ENCODE assay signal across 16 mouse cellular contexts in the genomic region with DNA sequence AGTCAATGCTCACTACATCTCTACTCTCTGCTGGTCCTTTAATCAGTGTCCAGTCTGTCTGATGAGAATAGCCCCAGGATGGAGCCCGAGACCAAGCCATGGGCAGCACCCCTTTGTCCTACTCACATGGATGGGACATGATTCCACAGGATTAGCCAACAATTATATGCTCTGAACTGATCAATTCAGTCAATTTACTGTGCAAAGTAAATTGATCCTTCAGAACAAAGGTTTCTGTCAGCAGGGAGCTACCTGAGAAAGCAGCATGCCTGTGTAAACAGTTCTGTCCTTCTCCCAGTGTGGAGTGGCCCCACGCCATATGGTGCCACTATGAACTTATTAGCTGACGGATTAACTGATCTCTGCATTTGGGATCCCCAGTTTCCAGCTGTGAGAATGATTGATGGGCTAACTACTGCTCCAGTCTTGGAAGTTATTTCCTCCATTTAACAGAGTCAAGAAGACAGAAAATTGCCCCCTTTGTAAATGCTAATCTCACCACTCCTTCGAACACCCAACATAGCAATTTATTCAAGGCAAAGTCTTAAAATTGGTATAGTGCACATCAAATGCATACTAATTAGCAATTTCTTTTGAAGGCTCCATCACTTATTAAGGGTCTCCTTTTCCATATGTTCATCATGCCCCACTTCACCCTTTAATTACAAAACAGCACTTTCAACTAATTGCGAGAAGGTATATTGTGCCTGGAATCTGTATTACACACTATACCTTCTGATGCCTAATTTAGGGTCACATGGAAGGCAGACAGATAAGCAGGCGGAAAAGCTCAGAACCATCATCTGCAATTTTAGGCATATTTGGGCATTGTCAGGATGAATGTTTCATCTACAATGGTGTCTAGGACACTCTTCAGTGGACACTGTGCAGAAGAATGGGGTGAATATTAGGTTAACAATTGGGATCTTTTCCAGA.
DNase-seq lines count a peak whose midpoint lies in the region; ATAC-seq lines count a peak whose summit lies in the region.
"Had no signal": no experiment of that assay in that cellular context is flagged by ENCODE, and none has a peak within 500 bp of the region (broad histone marks: within the 10 kb centered on the region; RNA-seq: fewer than 3 reads in every experiment).

No protein-coding gene starts in this region.

- no peaks in the 10 kb centered on the region; the same call in 1 of the 2 replicates for H3K9me3 ChIP-seq in limb, embryonic 11.5 days (ENCODE audit: control insufficient read depth, low read length)
- no peaks in the 10 kb centered on the region for H3K9me3 ChIP-seq in limb, embryonic 10.5 days (replicated peaks)
- no peaks in the 10 kb centered on the region for H3K9me3 ChIP-seq in embryonic facial prominence, embryonic 11.5 days (replicated peaks; ENCODE audit: control insufficient read depth, low read length)
- H3K9me3 ChIP-seq in hindbrain, embryonic 11.5 days (ENCODE audit: control insufficient read depth, low read length) = no peaks in the 10 kb centered on the region
- 0 out of 2 replicates have a peak, but pooled peaks cover 5% of the 10 kb centered on the region for H3K9me3 ChIP-seq in neural tube, embryonic 13.5 days
- H3K9me3 ChIP-seq: embryonic facial prominence, embryonic 13.5 days; heart, embryonic 15.5 days; limb, embryonic 12.5 days; liver, embryonic 15.5 days had no signal

- H3K27me3 ChIP-seq in limb, embryonic 11.5 days (ENCODE audit: control insufficient read depth, insufficient read depth, low read length) = no peaks in the 10 kb centered on the region
- H3K27me3 ChIP-seq in limb, embryonic 10.5 days (ENCODE audit: low read depth, poor library complexity, severe bottlenecking) = no peaks in the 10 kb centered on the region
- no peaks in the 10 kb centered on the region for H3K27me3 ChIP-seq in embryonic facial prominence, embryonic 11.5 days (ENCODE audit: control insufficient read depth, insufficient read depth, low read length)
- H3K27me3 ChIP-seq in hindbrain, embryonic 11.5 days (ENCODE audit: control insufficient read depth, insufficient read depth, low read length) = no peaks in the 10 kb centered on the region
- H3K27me3 ChIP-seq in neural tube, embryonic 13.5 days = no peaks in the 10 kb centered on the region
- H3K27me3 ChIP-seq: embryonic facial prominence, embryonic 13.5 days; heart, embryonic 15.5 days; limb, embryonic 12.5 days; liver, embryonic 15.5 days had no signal

- H3K4me1 ChIP-seq in limb, embryonic 11.5 days (ENCODE audit: control insufficient read depth, insufficient read depth, low read length) = no peaks in the 10 kb centered on the region
- H3K4me1 ChIP-seq in limb, embryonic 10.5 days = peaks cover 9% of the 10 kb centered on the region
- no peaks in the 10 kb centered on the region for H3K4me1 ChIP-seq in embryonic facial prominence, embryonic 11.5 days (ENCODE audit: control insufficient read depth, insufficient read depth, low read length)
- H3K4me1 ChIP-seq in hindbrain, embryonic 11.5 days (replicated peaks; ENCODE audit: control insufficient read depth, insufficient read depth, low read length) = no peaks in the 10 kb centered on the region
- peaks cover 6% of the 10 kb centered on the region for H3K4me1 ChIP-seq in neural tube, embryonic 13.5 days (replicated peaks)
- H3K4me1 ChIP-seq: embryonic facial prominence, embryonic 13.5 days; heart, embryonic 15.5 days; limb, embryonic 12.5 days; liver, embryonic 15.5 days had no signal

- ATAC-seq in limb, embryonic 11.5 days (ENCODE audit: insufficient number of reproducible peaks, low FRiP score, low TSS enrichment, low read depth) = peak; percentile 49; the same call in 1 of the 2 replicates
- ATAC-seq in embryonic facial prominence, embryonic 11.5 days (replicated peaks; ENCODE audit: insufficient number of reproducible peaks, low FRiP score, low TSS enrichment, low read depth) = peak; percentile 80
- peak; percentile 80 for ATAC-seq in hindbrain, embryonic 11.5 days (ENCODE audit: low FRiP score)
- 0 out of 2 replicates have a peak, but pooled peaks have one; percentile 11 for ATAC-seq in neural tube, embryonic 13.5 days (ENCODE audit: low read depth)
- ATAC-seq in megakaryocyte, adult 5-6 weeks (ENCODE audit: poor library complexity, severe bottlenecking) = no peak

- no peak overlapping the region for H3K27ac ChIP-seq in limb, embryonic 11.5 days (replicated peaks; ENCODE audit: low read depth, low read length)
- H3K27ac ChIP-seq in limb, embryonic 10.5 days = no peak overlapping the region
- no peak overlapping the region for H3K27ac ChIP-seq in embryonic facial prominence, embryonic 11.5 days (replicated peaks; ENCODE audit: low read depth, low read length)
- H3K27ac ChIP-seq in hindbrain, embryonic 11.5 days (ENCODE audit: low read depth, low read length) = no peak overlapping the region
- H3K27ac ChIP-seq in neural tube, embryonic 13.5 days (replicated peaks) = no peak overlapping the region
- H3K27ac ChIP-seq: embryonic facial prominence, embryonic 13.5 days; heart, embryonic 15.5 days; kidney, postnatal 0 days; limb, embryonic 12.5 days; liver, embryonic 15.5 days had no signal

- H3K36me3 ChIP-seq in limb, embryonic 11.5 days (ENCODE audit: control insufficient read depth, insufficient read depth, low read length) = no peaks in the 10 kb centered on the region
- H3K36me3 ChIP-seq in limb, embryonic 10.5 days = no peaks in the 10 kb centered on the region
- H3K36me3 ChIP-seq in embryonic facial prominence, embryonic 11.5 days (replicated peaks; ENCODE audit: control insufficient read depth, insufficient read depth, low read depth, low read length) = no peaks in the 10 kb centered on the region
- H3K36me3 ChIP-seq in hindbrain, embryonic 11.5 days (ENCODE audit: control insufficient read depth, insufficient read depth, low read length) = no peaks in the 10 kb centered on the region
- H3K36me3 ChIP-seq in neural tube, embryonic 13.5 days = no peaks in the 10 kb centered on the region
- H3K36me3 ChIP-seq: embryonic facial prominence, embryonic 13.5 days; heart, embryonic 15.5 days; limb, embryonic 12.5 days; liver, embryonic 15.5 days had no signal

- WGBS in limb, embryonic 11.5 days = 26% methylated on average over 6 of the region's 6 CpGs
- 30% methylated on average over 6 of the region's 6 CpGs for WGBS in limb, embryonic 10.5 days
- 38% methylated on average over 6 of the region's 6 CpGs for WGBS in embryonic facial prominence, embryonic 11.5 days
- WGBS in hindbrain, embryonic 11.5 days = 35% methylated on average over 6 of the region's 6 CpGs
- WGBS in neural tube, embryonic 13.5 days = 38% methylated on average over 6 of the region's 6 CpGs

- intact Hi-C loops in gastrocnemius, postnatal 14 days (cut with DNase I; ENCODE audit: low total_unique reads) = no loop called here

- H3K4me2 ChIP-seq in limb, embryonic 11.5 days (ENCODE audit: low read depth, severe bottlenecking) = no peak overlapping the region
- H3K4me2 ChIP-seq in embryonic facial prominence, embryonic 11.5 days (ENCODE audit: low read depth, low read length) = no peak overlapping the region
- no peak overlapping the region for H3K4me2 ChIP-seq in hindbrain, embryonic 11.5 days (replicated peaks; ENCODE audit: low read depth, low read length)
- H3K4me2 ChIP-seq in neural tube, embryonic 13.5 days = no peak overlapping the region
- H3K4me2 ChIP-seq: embryonic facial prominence, embryonic 13.5 days; heart, embryonic 15.5 days; limb, embryonic 12.5 days; liver, embryonic 15.5 days had no signal

- no peak for DNase-seq in limb, embryonic 11.5 days (ENCODE audit: low spot score)
- no peak for DNase-seq in limb, embryonic 10.5 days (ENCODE audit: low spot score)
- DNase-seq in embryonic facial prominence, embryonic 11.5 days (ENCODE audit: low spot score) = no peak
- DNase-seq in hindbrain, embryonic 11.5 days (ENCODE audit: low spot score) = peak; percentile 22
- DNase-seq in gastrocnemius, postnatal 14 days = no peak
- DNase-seq in urinary bladder, postnatal 10 days (ENCODE audit: low spot score) = no peak
- DNase-seq: cerebellum, adult 9-10 months; layer of hippocampus, postnatal 36 days; lung, postnatal 36 days had no signal

- H3K4me3 ChIP-seq in limb, embryonic 11.5 days (ENCODE audit: low read depth, low read length) = no peak overlapping the region
- H3K4me3 ChIP-seq in limb, embryonic 10.5 days = no peak overlapping the region
- H3K4me3 ChIP-seq in embryonic facial prominence, embryonic 11.5 days (ENCODE audit: low read depth, low read length) = no peak overlapping the region
- no peak overlapping the region for H3K4me3 ChIP-seq in hindbrain, embryonic 11.5 days (ENCODE audit: low read depth, low read length)
- H3K4me3 ChIP-seq in neural tube, embryonic 13.5 days = no peak overlapping the region
- H3K4me3 ChIP-seq: embryonic facial prominence, embryonic 13.5 days; heart, embryonic 15.5 days; limb, embryonic 12.5 days; liver, embryonic 15.5 days had no signal

- no peak overlapping the region for H3K9ac ChIP-seq in limb, embryonic 11.5 days (ENCODE audit: low read length)
- H3K9ac ChIP-seq in embryonic facial prominence, embryonic 11.5 days (replicated peaks; ENCODE audit: low read length) = no peak overlapping the region
- H3K9ac ChIP-seq in hindbrain, embryonic 11.5 days (ENCODE audit: low read depth, low read length) = no peak overlapping the region
- no peak overlapping the region for H3K9ac ChIP-seq in neural tube, embryonic 13.5 days
- H3K9ac ChIP-seq: embryonic facial prominence, embryonic 13.5 days; heart, embryonic 15.5 days; limb, embryonic 12.5 days; liver, embryonic 15.5 days had no signal
